Mouse (Mus musculus) skeletal muscle tissue, postnatal 0 days (tissue): Measurements from ENCODE around the gene Uhrf1. TPM values are rescaled to one million over a fixed set of nuclear protein-coding genes. Genes with fewer than 3 reads are reported as not detected.

ENCODE experiments used
- polyA plus RNA-seq: library from polyadenylated mRNA; unstranded; fragments of >200 nt; fragmentation: Nextera tagmentation; extraction: Ambion mirVana; gene quantifications from 2 replicates; pipeline ENCODE4 v1.2.1, GENCODE M21; 2015

Gene Uhrf1
- 12.9 and 16.1 TPM in 2 replicates for polyA plus RNA-seq

DNA sequence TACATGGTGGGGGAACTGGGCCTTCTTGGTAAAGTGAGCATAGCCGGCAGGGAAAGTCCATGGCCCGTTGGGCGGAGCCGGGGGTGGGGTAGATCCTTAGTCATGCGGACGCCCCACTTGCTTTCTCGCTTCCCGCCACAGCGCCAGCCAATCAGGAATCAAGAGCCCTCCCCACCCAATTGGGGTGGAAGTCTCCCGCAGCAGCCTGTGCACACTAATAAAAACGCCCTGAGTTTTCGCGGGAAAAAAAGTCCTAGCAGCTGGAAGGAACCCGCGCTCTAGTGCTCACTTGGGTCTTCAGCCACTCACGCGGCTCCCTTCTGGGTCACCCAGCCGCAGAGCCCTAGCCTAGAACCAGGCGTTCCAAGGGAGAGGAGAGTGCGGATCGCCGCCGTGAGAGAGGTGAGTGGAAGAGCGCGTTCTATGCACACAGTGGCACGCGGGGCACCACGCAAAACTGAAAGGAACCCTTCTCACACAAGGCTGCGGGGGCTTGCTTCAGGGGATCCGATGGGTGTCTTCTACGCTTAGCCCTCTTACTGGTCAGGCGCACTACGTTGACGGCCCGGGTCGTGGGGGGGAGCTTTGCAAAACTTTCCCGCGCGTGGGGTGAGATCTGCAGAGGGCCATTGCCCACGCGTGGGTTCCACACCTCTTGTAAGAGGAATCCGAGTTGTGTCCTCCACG is at the start of gene Uhrf1:
Uhrf1 (plus strand) TSS at position 162 of the 687 bp plus-strand sequence.

DNA sequence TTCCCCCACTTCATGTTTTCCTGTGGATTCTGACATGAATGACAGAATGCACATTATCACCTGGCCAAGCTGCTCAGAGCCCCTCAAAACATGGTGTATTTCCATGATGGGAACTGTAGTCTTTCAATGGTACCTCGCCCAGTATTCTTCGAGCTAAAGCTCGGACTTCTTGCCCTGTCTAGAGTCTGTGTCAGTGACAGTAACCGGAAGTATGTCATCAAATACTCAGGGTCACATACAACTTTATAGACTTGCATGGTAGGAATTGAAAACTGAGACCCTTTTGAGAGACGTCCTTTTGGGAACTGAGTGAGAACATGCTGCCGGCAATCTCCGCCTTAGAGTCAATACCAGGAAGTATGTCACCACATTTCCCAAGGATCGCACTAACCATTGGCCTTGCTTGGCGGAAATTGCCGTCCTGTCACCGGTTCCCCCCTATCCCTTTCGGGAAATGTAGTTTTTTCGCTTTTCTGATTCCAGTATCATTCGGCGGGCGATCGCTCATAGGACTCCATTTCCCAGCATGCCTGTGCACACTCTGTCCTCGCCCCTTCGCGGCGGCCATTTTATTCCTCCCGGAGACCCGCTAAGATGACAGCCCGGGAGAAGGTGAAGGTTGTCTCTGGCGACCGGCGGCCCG is 46.8 kb upstream of the Uhrf1 start, which contains the start of gene Fem1a:
Fem1a (plus strand) TSS at position 572 of the 643 bp plus-strand sequence.

DNA sequence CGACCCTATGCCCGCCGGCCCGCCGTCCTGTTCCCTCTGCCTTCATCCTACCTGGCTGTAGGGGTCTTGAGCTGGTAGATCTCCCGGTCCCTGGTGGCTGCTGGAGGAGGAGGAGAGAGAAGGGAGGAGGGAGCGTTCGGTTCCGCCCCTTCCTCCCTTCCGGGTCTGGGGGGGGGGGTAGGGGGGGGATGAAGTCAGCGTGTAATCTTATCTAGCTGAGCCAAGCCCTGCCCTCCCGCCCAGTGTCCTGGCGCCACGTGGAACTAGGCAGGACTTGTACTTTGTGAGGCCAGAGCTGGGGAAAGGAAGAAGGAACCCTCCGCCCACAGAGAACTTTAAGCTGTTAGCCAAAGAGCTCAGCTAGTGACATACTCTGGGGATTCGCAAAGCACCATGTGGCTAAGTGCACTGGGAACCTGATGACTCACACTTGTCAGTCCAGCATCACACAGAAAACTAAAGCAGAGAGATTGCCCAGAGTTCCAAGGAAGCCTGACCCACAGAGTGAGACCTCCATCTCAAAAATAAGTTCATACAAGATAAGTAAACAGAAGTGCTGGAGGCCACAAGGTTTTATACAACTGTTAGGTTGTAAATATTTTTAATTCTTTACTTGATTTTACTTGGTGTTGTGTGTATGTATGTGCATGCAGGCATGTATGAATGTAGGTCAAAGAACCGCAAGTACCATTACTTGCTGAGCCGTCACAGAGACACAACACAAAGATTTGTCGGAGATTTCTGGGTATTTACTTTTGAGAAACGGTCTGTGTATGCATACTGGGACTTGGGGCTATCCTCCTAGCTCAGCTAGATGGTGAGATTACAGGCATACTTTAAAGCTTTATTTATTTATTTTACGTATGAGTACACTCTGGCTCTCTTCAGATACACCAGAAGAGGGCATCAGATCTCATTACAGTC is 26.2 kb upstream of the Uhrf1 start, which contains the start of gene Ticam1:
Ticam1 (minus strand) TSS at position 144 of the 924 bp plus-strand sequence.

DNA sequence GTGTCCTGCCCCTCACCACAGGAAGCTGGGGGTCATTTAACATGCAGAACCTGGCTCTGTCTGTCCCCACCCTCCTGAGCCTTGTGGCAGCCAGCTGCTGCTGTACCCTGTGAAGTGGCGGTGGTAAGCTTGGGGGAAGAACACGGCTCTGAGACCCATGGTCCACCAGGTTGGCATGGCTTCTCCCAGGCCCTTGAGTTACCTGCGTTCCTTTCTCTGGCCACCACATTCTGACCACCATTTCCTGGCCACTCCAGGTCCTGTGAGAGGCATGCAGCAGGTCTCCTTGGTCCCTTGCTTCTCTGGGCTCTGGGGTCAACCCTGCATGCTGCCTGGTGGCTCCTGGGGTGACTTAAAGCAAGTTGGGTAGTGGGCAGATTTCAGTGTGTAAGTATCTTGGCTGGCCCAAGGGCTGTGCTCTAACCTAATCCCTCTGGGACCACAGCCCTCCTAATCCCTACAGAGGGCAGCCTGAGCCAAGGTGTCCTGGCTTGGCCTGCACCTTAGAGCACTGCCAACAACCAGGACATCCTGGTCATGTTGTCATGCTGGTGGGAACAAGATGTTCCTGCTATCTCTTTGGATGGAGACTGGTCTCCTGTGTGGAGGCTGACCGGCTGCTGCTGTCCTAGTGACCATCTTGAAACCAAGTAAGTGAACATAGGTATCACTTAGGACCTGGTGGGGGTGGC is 10.4 kb upstream of the Uhrf1 start, which contains the start of gene Plin3:
Plin3 (minus strand) TSS at position 343 of the 692 bp plus-strand sequence.

DNA sequence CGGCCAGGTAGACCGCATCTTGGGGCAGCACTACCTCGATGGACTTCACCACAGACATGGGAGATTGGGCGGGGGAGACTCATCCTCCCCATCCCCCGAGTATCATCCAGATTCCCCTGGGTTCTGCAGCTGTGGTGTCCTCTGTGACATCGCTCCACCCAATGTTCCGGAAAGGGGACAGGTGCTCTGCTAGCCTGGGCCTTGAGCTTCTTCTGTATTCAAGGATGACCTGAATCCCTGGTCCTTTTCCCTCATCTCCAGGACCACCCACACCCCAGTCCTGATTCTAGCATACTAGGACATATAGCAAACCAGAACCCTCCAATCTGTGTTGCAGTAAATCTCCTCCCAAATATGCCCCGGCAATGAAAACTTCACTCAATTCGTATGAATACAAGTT is 2.9 kb upstream of the Uhrf1 start, which contains the start of gene Arrdc5:
Arrdc5 (minus strand) TSS at position 101 of the 400 bp plus-strand sequence.

DNA sequence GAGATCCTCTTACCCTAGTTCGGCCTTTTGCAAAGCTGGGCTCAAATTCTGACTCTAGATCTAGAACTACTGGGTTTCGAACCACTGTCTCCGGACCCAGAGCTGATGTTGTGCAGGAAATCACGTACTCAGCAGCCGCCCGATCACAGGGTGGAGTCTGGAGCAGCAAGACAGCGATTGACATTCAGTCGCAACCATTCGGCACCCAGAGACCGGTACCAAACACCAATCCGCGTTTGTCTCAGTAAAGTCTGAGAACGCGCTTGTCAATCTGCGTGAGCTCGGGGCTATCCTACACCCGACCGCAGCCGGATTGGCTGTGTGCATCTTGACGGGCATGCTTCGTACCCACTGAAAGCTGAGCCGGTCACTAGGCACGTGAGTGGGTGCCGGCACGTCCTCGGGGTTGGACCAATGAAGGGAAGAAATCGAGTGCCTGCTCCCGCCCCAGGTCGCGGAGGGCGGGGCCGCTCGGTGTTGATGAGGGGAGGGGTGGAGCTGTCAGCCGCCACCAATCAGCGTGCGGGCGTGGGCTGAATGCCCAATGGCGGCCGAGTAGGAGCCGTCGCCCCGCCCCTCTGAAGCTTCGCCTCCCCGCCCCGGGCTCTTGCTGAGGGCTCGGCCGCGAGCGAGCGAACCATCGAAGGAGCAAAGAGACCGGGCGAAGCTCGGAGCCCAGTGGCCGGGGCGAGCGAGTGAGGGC is 22.5 kb downstream of the Uhrf1 start, which contains the start of gene Kdm4b:
Kdm4b (plus strand) TSS at position 613 of the 703 bp plus-strand sequence.

Other genes starting within 250 kb of the Uhrf1 start
- gene Ubxn6, start 228.3 kb upstream of the Uhrf1 start, polyA plus RNA-seq, result 40.5 and 49.7 TPM in 2 replicates
- gene Hdgfl2, start 223.7 kb upstream of the Uhrf1 start, polyA plus RNA-seq, result 55.9 and 57.9 TPM in 2 replicates
- 18.2 and 19.4 TPM in 2 replicates for gene Plin4, start 193.5 kb upstream of the Uhrf1 start, polyA plus RNA-seq
- gene Plin5, start 185.7 kb upstream of the Uhrf1 start, polyA plus RNA-seq, result 74.6 and 107 TPM in 2 replicates
- 18.9 and 26.6 TPM in 2 replicates for gene Lrg1, start 181.3 kb upstream of the Uhrf1 start, polyA plus RNA-seq
- 3.8 and 5.9 TPM in 2 replicates for gene Sema6b, start 163.0 kb upstream of the Uhrf1 start, polyA plus RNA-seq
- 4.4 and 5.3 TPM in 2 replicates for gene Tnfaip8l1, start 140.8 kb upstream of the Uhrf1 start, polyA plus RNA-seq
- gene Mydgf, start 119.4 kb upstream of the Uhrf1 start, polyA plus RNA-seq, result 48.0 and 53.9 TPM in 2 replicates
- 15.8 and 16.8 TPM in 2 replicates for gene Dpp9, start 84.4 kb upstream of the Uhrf1 start, polyA plus RNA-seq
- gene Fem1a, start 46.5 kb upstream of the Uhrf1 start, polyA plus RNA-seq, result 62.2 and 73.4 TPM in 2 replicates
- 2.5 TPM in 2 replicates for gene Ticam1, start 26.5 kb upstream of the Uhrf1 start, polyA plus RNA-seq
- gene Plin3, start 10.4 kb upstream of the Uhrf1 start, polyA plus RNA-seq, result 51.4 and 59.0 TPM in 2 replicates
- 0.14 TPM in 1 of 2 replicates, not detected in the other for gene Arrdc5, start 3.0 kb upstream of the Uhrf1 start, polyA plus RNA-seq
- gene Kdm4b, start 22.7 kb downstream of the Uhrf1 start, polyA plus RNA-seq, result 11.6 and 12.8 TPM in 2 replicates
- gene Ptprs, start 173.2 kb downstream of the Uhrf1 start, polyA plus RNA-seq, result 17.7 and 21.6 TPM in 2 replicates
- not detected in 2 replicates for gene Znrf4, start 209.1 kb downstream of the Uhrf1 start, polyA plus RNA-seq